Mouse (Mus musculus): ENCODE data around the gene Bdh2. TPM values are rescaled to one million over a fixed set of nuclear protein-coding genes. Genes with fewer than 3 reads are reported as not detected.

The Bdh2 gene
- polyA plus RNA-seq, 1 experiment from 2014 or later = 8.3 TPM

GRCm38 (mm10) chr3:135288138-135288750 lies 7.2 kb downstream of the Bdh2 start:
- 67% methylated on average over 8 of the region's 8 CpGs for WGBS
- 0 out of 2 replicates have a peak, but pooled peaks have one; percentile 19 for ATAC-seq (ENCODE audit: low read depth)

DNA sequence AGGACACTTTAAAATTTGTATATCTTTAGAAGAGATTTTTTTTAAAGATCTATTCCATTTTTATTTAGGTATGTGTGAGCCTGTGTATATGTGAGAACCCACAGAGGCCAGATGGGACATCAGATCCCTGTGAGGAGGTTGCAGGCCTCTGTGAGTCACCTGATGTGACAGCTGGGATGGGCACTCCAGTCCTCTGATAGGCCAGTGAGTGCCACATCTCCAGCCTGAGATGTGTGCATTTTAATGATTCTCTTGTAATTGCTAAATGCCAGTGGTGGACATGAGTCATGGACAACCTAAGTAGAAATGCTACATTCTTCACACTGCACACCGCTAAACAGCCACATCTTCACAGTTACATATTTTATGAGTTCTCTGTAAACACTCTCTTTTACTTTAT lies 8.1 kb downstream of the Bdh2 start:
- no peak for ATAC-seq (ENCODE audit: low read depth)
- Histone ChIP-seq H3K9me3 (ENCODE audit: control insufficient read depth, low read length) (no peaks in the 10 kb centered on the region), H3K27ac (ENCODE audit: low read length) (no peak overlapping the region), H3K27me3 (ENCODE audit: control insufficient read depth, insufficient read depth, low read depth, low read length) (no peaks in the 10 kb centered on the region), H3K4me1 (replicated peaks; ENCODE audit: control insufficient read depth, insufficient read depth, low read length) (no peaks in the 10 kb centered on the region; the same call in 1 of the 2 replicates), H3K9ac (ENCODE audit: low read length) (no peak overlapping the region), H3K36me3 (ENCODE audit: control insufficient read depth, insufficient read depth, low read length) (no peaks in the 10 kb centered on the region), H3K4me3 (ENCODE audit: low read length) (no peak overlapping the region), H3K4me2 (ENCODE audit: low read depth, low read length) (no peak overlapping the region)
- 80% methylated on average over 1 of the region's 1 CpGs for WGBS

More at GRCm38 (mm10) chr3:135288138-135288750, 7.2 kb downstream of the Bdh2 start:
- H3K9me3 ChIP-seq (ENCODE audit: control insufficient read depth, low read length) = no peaks in the 10 kb centered on the region
- no peaks in the 10 kb centered on the region; the same call in 1 of the 2 replicates for H3K4me1 ChIP-seq (replicated peaks; ENCODE audit: control insufficient read depth, insufficient read depth, low read length)
- H3K4me3 ChIP-seq (ENCODE audit: low read length) = no peak overlapping the region
- no peak overlapping the region for H3K4me2 ChIP-seq (ENCODE audit: low read depth, low read length)
- no peaks in the 10 kb centered on the region for H3K27me3 ChIP-seq (ENCODE audit: control insufficient read depth, insufficient read depth, low read depth, low read length)
- no peak overlapping the region for H3K9ac ChIP-seq (ENCODE audit: low read length)
- H3K36me3 ChIP-seq (ENCODE audit: control insufficient read depth, insufficient read depth, low read length) = no peaks in the 10 kb centered on the region
- H3K27ac ChIP-seq (ENCODE audit: low read length) = 0 out of 2 replicates have a peak overlapping the region, but pooled peaks have one; percentile 22

DNA sequence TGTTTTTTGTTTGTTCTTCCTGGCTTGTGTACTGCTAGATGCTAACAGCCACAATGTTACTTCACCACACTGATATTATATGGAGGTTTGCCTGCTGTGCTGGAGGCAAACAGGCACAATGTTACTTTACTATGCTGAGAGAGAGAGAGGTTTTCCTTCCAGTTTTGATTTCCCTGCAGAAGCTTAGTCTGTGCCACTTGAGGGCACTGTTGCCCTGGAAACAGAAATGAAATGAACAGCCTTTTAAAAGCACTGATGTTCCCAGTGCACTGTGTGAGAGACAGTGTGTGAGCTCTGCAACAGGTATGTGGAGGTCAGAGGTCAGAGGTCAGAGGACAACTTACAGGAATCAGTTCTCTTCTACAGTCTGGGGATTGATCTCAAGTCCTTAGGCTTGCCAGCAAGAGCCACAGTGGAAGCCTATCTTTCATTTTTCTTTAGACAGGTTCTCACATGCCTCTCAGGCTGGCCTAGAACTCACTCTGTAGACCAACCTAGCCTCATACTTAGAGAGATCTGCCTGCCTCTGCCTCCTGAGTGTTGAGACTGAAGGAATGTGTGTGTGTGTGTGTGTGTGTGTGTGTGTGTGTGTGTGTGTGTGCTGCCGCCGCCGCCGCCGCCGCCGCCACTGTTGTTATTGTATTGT lies 9.4 kb downstream of the Bdh2 start:
- Histone ChIP-seq H3K9ac (ENCODE audit: low read length) (no peak overlapping the region), H3K9me3 (ENCODE audit: control insufficient read depth, low read length) (no peaks in the 10 kb centered on the region), H3K4me2 (ENCODE audit: low read depth, low read length) (no peak overlapping the region), H3K27ac (ENCODE audit: low read length) (no peak overlapping the region), H3K36me3 (ENCODE audit: control insufficient read depth, insufficient read depth, low read length) (no peaks in the 10 kb centered on the region), H3K4me3 (ENCODE audit: low read length) (no peak overlapping the region), H3K27me3 (ENCODE audit: control insufficient read depth, insufficient read depth, low read depth, low read length) (no peaks in the 10 kb centered on the region), H3K4me1 (replicated peaks; ENCODE audit: control insufficient read depth, insufficient read depth, low read length) (no peaks in the 10 kb centered on the region; the same call in 1 of the 2 replicates)
- ATAC-seq (ENCODE audit: low read depth) = peak; percentile 49
- WGBS = 98% methylated on average over 7 of the region's 7 CpGs

DNA sequence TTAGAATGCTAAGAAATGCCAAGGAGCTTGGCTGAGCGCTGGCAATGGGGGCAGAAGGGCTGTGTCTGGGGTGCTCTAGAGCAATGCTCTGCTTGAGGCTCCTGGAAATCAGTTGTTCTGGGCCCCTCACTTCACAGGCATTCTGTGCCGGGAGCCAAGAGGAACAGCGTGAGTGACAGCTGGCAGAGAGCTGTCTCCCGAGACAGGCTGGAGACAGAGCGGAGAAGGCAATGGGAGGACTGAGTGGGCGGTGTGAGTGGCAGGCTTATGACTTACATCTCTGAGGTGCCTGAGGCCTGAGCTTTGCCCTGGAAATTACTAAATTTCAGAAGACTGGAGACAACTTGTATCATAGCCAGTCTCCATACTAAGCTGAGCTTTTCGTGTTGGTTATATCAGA lies 12.7 kb downstream of the Bdh2 start:
- Histone ChIP-seq H3K27me3 (ENCODE audit: control insufficient read depth, insufficient read depth, low read depth, low read length) (no peaks in the 10 kb centered on the region), H3K27ac (ENCODE audit: low read length) (no peak overlapping the region), H3K36me3 (ENCODE audit: control insufficient read depth, insufficient read depth, low read length) (no peaks in the 10 kb centered on the region), H3K9me3 (ENCODE audit: control insufficient read depth, low read length) (no peaks in the 10 kb centered on the region), H3K9ac (ENCODE audit: low read length) (no peak overlapping the region), H3K4me1 (replicated peaks; ENCODE audit: control insufficient read depth, insufficient read depth, low read length) (no peaks in the 10 kb centered on the region), H3K4me3 (ENCODE audit: low read length) (no peak overlapping the region), H3K4me2 (ENCODE audit: low read depth, low read length) (no peak overlapping the region)
- ATAC-seq (ENCODE audit: low read depth) = no peak
- 40% methylated on average over 7 of the region's 7 CpGs for WGBS

DNA sequence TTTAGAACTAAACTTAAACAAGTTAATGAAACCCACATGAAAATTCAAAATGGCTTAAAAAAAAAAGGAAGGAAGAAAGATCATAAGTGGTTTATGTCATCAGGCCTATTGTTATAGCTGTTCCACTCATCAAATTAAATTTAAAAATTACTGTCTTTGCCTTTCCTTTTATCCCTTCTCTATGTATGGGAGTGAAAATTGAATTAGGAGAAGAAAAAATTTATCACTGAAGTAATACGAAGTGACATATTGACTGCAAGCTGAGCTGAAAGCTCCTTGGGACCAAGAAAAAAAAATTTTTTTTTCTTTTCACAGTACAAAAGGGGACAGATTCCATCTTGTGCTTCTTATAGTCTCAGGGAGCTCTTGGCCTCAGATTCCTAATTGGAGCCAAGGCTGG lies 14.5 kb downstream of the Bdh2 start:
- Histone ChIP-seq H3K4me2 (ENCODE audit: low read depth, low read length) (no peak overlapping the region), H3K27me3 (ENCODE audit: control insufficient read depth, insufficient read depth, low read depth, low read length) (no peaks in the 10 kb centered on the region), H3K36me3 (ENCODE audit: control insufficient read depth, insufficient read depth, low read length) (no peaks in the 10 kb centered on the region), H3K27ac (ENCODE audit: low read length) (no peak overlapping the region), H3K4me1 (replicated peaks; ENCODE audit: control insufficient read depth, insufficient read depth, low read length) (no peaks in the 10 kb centered on the region), H3K4me3 (ENCODE audit: low read length) (no peak overlapping the region), H3K9me3 (ENCODE audit: control insufficient read depth, low read length) (no peaks in the 10 kb centered on the region), H3K9ac (ENCODE audit: low read length) (no peak overlapping the region)
- no peak for ATAC-seq (ENCODE audit: low read depth)
- 77% methylated on average over 1 of the region's 1 CpGs for WGBS

GRCm38 (mm10) chr3:135298560-135298959 lies 17.5 kb downstream of the Bdh2 start:
- no peak for ATAC-seq (ENCODE audit: low read depth)
- Histone ChIP-seq H3K36me3 (ENCODE audit: control insufficient read depth, insufficient read depth, low read length) (no peaks in the 10 kb centered on the region), H3K27me3 (ENCODE audit: control insufficient read depth, insufficient read depth, low read depth, low read length) (no peaks in the 10 kb centered on the region), H3K4me1 (replicated peaks; ENCODE audit: control insufficient read depth, insufficient read depth, low read length) (no peaks in the 10 kb centered on the region), H3K4me3 (ENCODE audit: low read length) (no peak overlapping the region), H3K9me3 (ENCODE audit: control insufficient read depth, low read length) (no peaks in the 10 kb centered on the region), H3K27ac (ENCODE audit: low read length) (no peak overlapping the region), H3K4me2 (ENCODE audit: low read depth, low read length) (no peak overlapping the region), H3K9ac (ENCODE audit: low read length) (no peak overlapping the region)
- WGBS = 70% methylated on average over 3 of the region's 3 CpGs

DNA sequence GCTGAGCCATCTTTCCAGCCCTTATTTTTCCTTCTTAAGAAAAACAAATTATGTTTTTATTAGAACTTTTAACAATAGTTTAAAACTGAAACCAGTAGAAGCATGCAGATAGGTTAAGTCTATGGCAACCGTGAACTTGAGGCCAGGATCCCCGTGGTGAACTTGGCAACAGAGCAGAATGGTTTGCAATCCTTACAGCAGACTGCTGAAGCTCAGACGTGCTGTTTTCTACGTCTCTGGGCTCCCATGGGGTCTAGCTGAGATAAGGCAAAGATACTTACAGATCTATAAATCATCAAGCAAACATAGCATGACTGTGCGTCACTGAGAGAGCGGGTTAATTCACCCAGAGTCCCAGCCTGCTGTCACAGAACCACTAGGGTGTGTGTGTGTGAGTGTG lies 19.1 kb downstream of the Bdh2 start:
- no peaks in the 10 kb centered on the region for H3K36me3 ChIP-seq (ENCODE audit: control insufficient read depth, insufficient read depth, low read length)
- no peak overlapping the region for H3K9ac ChIP-seq (ENCODE audit: low read length)
- no peak overlapping the region for H3K4me3 ChIP-seq (ENCODE audit: low read length)
- H3K4me2 ChIP-seq (ENCODE audit: low read depth, low read length) = no peak overlapping the region
- ATAC-seq (ENCODE audit: low read depth) = no peak
- no peaks in the 10 kb centered on the region for H3K27me3 ChIP-seq (ENCODE audit: control insufficient read depth, insufficient read depth, low read depth, low read length)
- no peak overlapping the region for H3K27ac ChIP-seq (ENCODE audit: low read length)
- H3K9me3 ChIP-seq (ENCODE audit: control insufficient read depth, low read length) = no peaks in the 10 kb centered on the region
- no peaks in the 10 kb centered on the region for H3K4me1 ChIP-seq (replicated peaks; ENCODE audit: control insufficient read depth, insufficient read depth, low read length)
- 53% methylated on average over 6 of the region's 6 CpGs for WGBS

GRCm38 (mm10) chr3:135304060-135304459 lies 23.0 kb downstream of the Bdh2 start:
- no peaks in the 10 kb centered on the region for H3K36me3 ChIP-seq (ENCODE audit: control insufficient read depth, insufficient read depth, low read length)
- H3K27ac ChIP-seq (ENCODE audit: low read length) = no peak overlapping the region
- ATAC-seq (ENCODE audit: low read depth) = no peak
- H3K4me1 ChIP-seq (replicated peaks; ENCODE audit: control insufficient read depth, insufficient read depth, low read length) = no peaks in the 10 kb centered on the region; the same call in 1 of the 2 replicates
- no peaks in the 10 kb centered on the region for H3K9me3 ChIP-seq (ENCODE audit: control insufficient read depth, low read length)
- H3K27me3 ChIP-seq (ENCODE audit: control insufficient read depth, insufficient read depth, low read depth, low read length) = no peaks in the 10 kb centered on the region
- WGBS = 37% methylated on average over 6 of the region's 6 CpGs
- H3K4me2 ChIP-seq (ENCODE audit: low read depth, low read length) = no peak overlapping the region
- H3K4me3 ChIP-seq (ENCODE audit: low read length) = no peak overlapping the region
- H3K9ac ChIP-seq (ENCODE audit: low read length) = no peak overlapping the region

DNA sequence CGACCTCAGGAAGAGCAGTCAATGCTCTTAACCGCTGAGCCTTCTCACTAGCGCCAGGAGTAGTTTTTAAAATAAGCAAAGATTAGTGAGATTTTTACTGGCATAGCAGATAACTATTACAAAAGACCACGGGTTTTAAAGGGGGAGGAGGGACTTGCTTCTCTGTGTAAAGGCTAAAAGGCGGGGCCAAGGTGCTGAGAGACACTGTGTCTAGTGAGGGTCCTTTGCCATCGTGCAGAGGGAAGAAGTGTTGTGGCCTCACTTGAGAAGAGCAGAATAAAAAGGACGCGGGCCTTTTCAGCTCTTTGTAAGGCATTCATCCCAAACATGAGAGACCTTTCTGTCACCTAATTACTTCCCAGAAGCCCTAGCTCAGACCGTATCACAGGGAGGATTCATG lies 23.5 kb downstream of the Bdh2 start:
- no peaks in the 10 kb centered on the region; the same call in 1 of the 2 replicates for H3K4me1 ChIP-seq (replicated peaks; ENCODE audit: control insufficient read depth, insufficient read depth, low read length)
- WGBS = 29% methylated on average over 9 of the region's 9 CpGs
- no peak for ATAC-seq (ENCODE audit: low read depth)

More for the DNA sequence above, 23.5 kb downstream of the Bdh2 start:
- no peak overlapping the region for H3K4me3 ChIP-seq (ENCODE audit: low read length)
- no peaks in the 10 kb centered on the region for H3K27me3 ChIP-seq (ENCODE audit: control insufficient read depth, insufficient read depth, low read depth, low read length)
- no peaks in the 10 kb centered on the region for H3K9me3 ChIP-seq (ENCODE audit: control insufficient read depth, low read length)
- no peak overlapping the region for H3K4me2 ChIP-seq (ENCODE audit: low read depth, low read length)
- no peak overlapping the region for H3K9ac ChIP-seq (ENCODE audit: low read length)
- no peak overlapping the region for H3K27ac ChIP-seq (ENCODE audit: low read length)
- no peaks in the 10 kb centered on the region for H3K36me3 ChIP-seq (ENCODE audit: control insufficient read depth, insufficient read depth, low read length)

Measured in lung, embryonic 16.5 days (tissue).